Mouse (Mus musculus) limb, embryonic 13.5 days (tissue): ENCODE results near the gene Recql. TPM values are rescaled to one million over a fixed set of nuclear protein-coding genes. Genes with fewer than 3 reads are reported as not detected.
"Not testable (repeated sequence)": the region's sequence is repeated elsewhere in the genome, so short reads cannot be mapped to it uniquely, and the experiment has no call there.

Source experiments
- ATAC-seq: fragments of 200-750 bp; cut with Nextera tagmentation; 2 replicates; pipeline ENCODE4 v1.8.0; 2017; ENCODE audit warnings: low read depth, moderate number of reproducible peaks, moderate TSS enrichment; ENCODE audit not compliant: low FRiP score
- H3K27ac ChIP-seq: fragments of 300-500 bp; sonication (generic); 2 replicates; pipeline ENCODE4 v1.5.1; 2015; ENCODE audit warnings: inconsistent platforms, mild to moderate bottlenecking, moderate library complexity
- H3K27me3 ChIP-seq: fragments of 300-500 bp; sonication (generic); 2 replicates; pipeline ENCODE4 v1.6.1; 2015; ENCODE audit warnings: mild to moderate bottlenecking, inconsistent platforms
- H3K36me3 ChIP-seq: fragments of 300-500 bp; sonication (generic); 2 replicates; pipeline ENCODE4 v1.6.1; 2015; ENCODE audit warnings: inconsistent platforms, mild to moderate bottlenecking, moderate library complexity
- H3K4me1 ChIP-seq: fragments of 300-500 bp; sonication (generic); 2 replicates; pipeline ENCODE4 v1.6.1; 2015; ENCODE audit warnings: inconsistent platforms
- H3K4me2 ChIP-seq: fragments of 300-500 bp; sonication (generic); replicated peaks from 2 replicates; pipeline ENCODE4 v1.6.1; 2015; ENCODE audit warnings: inconsistent platforms, mild to moderate bottlenecking, moderate library complexity
- H3K4me3 ChIP-seq: fragments of 300-500 bp; sonication (generic); 2 replicates; pipeline ENCODE4 v1.5.1; 2015; ENCODE audit warnings: moderate library complexity, mild to moderate bottlenecking, inconsistent platforms
- H3K9ac ChIP-seq: fragments of 300-500 bp; sonication (generic); 2 replicates; pipeline ENCODE4 v1.6.1; 2015; ENCODE audit warnings: mild to moderate bottlenecking, inconsistent platforms
- H3K9me3 ChIP-seq: fragments of 300-500 bp; sonication (generic); 2 replicates; pipeline ENCODE4 v1.6.1; 2016; ENCODE audit warnings: inconsistent platforms
- WGBS: fragments of 180-500 bp; shearing (Covaris S2); methylation state at CpG from one replicate; pipeline ENCODE4 v1.1.7; 2015; 5-methylcytosine and 5-hydroxymethylcytosine counted together
- polyA plus RNA-seq: library from polyadenylated mRNA; unstranded; fragments of >200 nt; fragmentation: Nextera tagmentation; extraction: Ambion mirVana; gene quantifications from 2 replicates; pipeline ENCODE4 v1.2.1, GENCODE M21; 2015

Recql gene
- polyA plus RNA-seq, 1 experiment from 2014 or later, result 28.0 TPM

DNA sequence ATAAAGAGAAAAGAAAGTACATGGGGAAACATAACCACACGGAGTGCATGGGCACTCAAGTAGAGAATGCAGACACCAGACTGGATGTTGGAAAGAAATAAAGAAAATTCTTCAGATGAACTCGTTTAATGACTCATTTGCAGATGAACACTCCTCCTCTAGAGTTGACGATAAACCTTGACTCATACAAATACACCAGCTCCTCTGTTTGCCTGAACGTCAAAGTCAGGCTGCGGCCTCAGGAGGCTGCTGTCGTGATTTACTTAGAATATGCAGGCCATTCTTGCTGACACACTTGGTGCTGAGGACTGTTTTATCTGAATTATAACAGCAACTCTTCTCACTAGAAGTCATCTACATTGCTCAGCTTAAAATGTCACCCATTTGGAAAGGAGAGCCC is 24.9 kb downstream of the Recql start:
- no peaks in the 10 kb centered on the region for H3K27me3 ChIP-seq
- no peak overlapping the region for H3K27ac ChIP-seq
- 91% methylated on average over 6 of the region's 6 CpGs for WGBS
- no peak overlapping the region for H3K4me2 ChIP-seq
- H3K4me3 ChIP-seq, result no peak overlapping the region
- ATAC-seq, result no peak
- H3K9me3 ChIP-seq, result no peaks in the 10 kb centered on the region
- H3K9ac ChIP-seq, result no peak overlapping the region
- H3K4me1 ChIP-seq, result no peaks in the 10 kb centered on the region
- peaks cover 83% of the 10 kb centered on the region for H3K36me3 ChIP-seq

- Histone ChIP-seq H3K4me3 (no peak overlapping the region), H3K36me3 (peaks cover 78% of the 10 kb centered on the region), H3K9ac (no peak overlapping the region), H3K4me1 (no peaks in the 10 kb centered on the region), H3K27me3 (no peaks in the 10 kb centered on the region), H3K9me3 (no peaks in the 10 kb centered on the region), H3K27ac (no peak overlapping the region), H3K4me2 (no peak overlapping the region)
- WGBS, result 65% methylated on average over 7 of the region's 7 CpGs
- ATAC-seq, result no peak
Measured at GRCm38 (mm10) chr6:142357106-142357505, 29.8 kb downstream of the Recql start.

- not testable (repeated sequence) for H3K4me1 ChIP-seq, ATAC-seq, H3K9ac ChIP-seq, H3K4me2 ChIP-seq, H3K4me3 ChIP-seq, H3K9me3 ChIP-seq, H3K27me3 ChIP-seq, H3K27ac ChIP-seq
- WGBS, result 90% methylated on average over 3 of the region's 3 CpGs
- H3K36me3 ChIP-seq, result peaks cover 61% of the 10 kb centered on the region
Measured at GRCm38 (mm10) chr6:142352099-142352498, 34.8 kb downstream of the Recql start.

DNA sequence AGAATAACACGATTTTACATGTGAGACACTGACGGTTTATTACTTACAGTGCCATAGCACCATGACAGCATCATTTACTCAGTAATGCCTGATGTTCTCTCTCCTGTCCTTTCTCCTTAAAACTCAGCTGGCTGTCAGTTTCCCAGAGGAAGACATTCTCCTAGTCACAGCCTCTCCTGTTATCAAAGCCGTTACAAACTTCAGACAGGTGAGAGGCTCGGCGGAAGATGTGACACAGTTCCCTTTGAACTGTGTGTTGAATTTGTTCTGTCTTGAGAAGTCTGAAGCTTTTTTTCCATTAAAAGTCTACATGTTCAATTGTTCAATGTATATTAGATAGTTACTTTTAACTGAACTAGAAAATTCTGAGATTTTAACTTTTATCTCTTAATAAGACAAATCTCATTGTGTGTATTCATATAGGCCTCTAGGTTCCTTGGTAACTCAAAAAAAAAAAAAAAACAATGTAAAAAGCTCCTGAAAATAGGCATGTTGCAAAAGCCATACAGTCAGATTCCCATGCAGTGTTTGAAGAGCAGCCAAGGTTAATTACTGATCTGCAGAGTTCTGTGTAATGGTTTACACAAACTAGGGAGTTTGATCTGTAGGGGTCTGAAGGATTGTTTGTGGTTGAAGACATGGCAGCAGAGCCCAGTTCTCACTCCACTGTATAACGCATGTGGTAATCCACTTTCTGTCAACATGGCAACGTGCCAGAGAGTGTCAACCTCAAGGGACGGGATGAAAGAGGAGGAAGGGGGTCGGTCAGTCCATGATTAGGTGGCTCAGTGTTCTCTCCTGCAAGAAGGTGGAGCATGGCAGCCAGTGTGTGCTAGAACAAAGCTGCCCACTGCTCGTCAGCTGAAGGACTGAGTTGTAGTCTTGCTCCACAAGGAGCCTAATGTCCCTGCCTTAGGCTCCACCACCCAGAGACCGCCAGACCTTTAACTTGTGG is 39.2 kb downstream of the Recql start:
- H3K4me1 ChIP-seq, result peaks cover 8% of the 10 kb centered on the region
- H3K27ac ChIP-seq, result no peak overlapping the region
- H3K9ac ChIP-seq, result no peak overlapping the region
- no peaks in the 10 kb centered on the region for H3K27me3 ChIP-seq
- H3K4me3 ChIP-seq, result no peak overlapping the region
- H3K9me3 ChIP-seq, result no peaks in the 10 kb centered on the region
- ATAC-seq, result no peak
- no peak overlapping the region for H3K4me2 ChIP-seq
- peaks cover 31% of the 10 kb centered on the region for H3K36me3 ChIP-seq
- WGBS, result 87% methylated on average over 11 of the region's 11 CpGs

GRCm38 (mm10) chr6:142346181-142347110 is 40.4 kb downstream of the Recql start:
- H3K9me3 ChIP-seq, result no peaks in the 10 kb centered on the region
- H3K4me1 ChIP-seq, result peaks cover 8% of the 10 kb centered on the region
- peak overlapping the region; percentile 64 for H3K9ac ChIP-seq
- peak overlapping the region; percentile 72 for H3K4me3 ChIP-seq
- no peaks in the 10 kb centered on the region for H3K27me3 ChIP-seq
- peak overlapping the region; percentile 61 for H3K4me2 ChIP-seq
- WGBS, result 50% methylated on average over 12 of the region's 12 CpGs
- ATAC-seq, result no peak
- H3K36me3 ChIP-seq, result peaks cover 22% of the 10 kb centered on the region
- no peak overlapping the region for H3K27ac ChIP-seq

- Histone ChIP-seq H3K4me1 (peaks cover 8% of the 10 kb centered on the region), H3K36me3 (peaks cover 14% of the 10 kb centered on the region; the same call in 1 of the 2 replicates), H3K27me3 (no peaks in the 10 kb centered on the region), H3K9ac (peak within 1 kb of the TSS; percentile 64), H3K9me3 (no peaks in the 10 kb centered on the region), H3K27ac (peak within 1 kb of the TSS; percentile 52; the same call in 1 of the 2 replicates), H3K4me2 (peak within 1 kb of the TSS; percentile 61), H3K4me3 (peak within 1 kb of the TSS; percentile 72)
- ATAC-seq, result peak; percentile 95
- under 1% methylated on average over 48 of the region's 48 CpGs for WGBS
Measured at GRCm38 (mm10) chr6:142345440-142346038, 41.3 kb downstream of the Recql start, which contains the start of gene Pyroxd1. Gene Pyroxd1 (plus strand): TSS chr6:142345654.

- H3K27ac ChIP-seq, result no peak overlapping the region
- H3K36me3 ChIP-seq, result 0 out of 2 replicates have a peak, but pooled peaks cover 1% of the 10 kb centered on the region
- WGBS, result 75% methylated on average over 2 of the region's 2 CpGs
- ATAC-seq, result no peak
- no peak overlapping the region for H3K9ac ChIP-seq
- H3K4me2 ChIP-seq, result no peak overlapping the region
- no peak overlapping the region for H3K4me3 ChIP-seq
- H3K27me3 ChIP-seq, result no peaks in the 10 kb centered on the region
- no peaks in the 10 kb centered on the region for H3K9me3 ChIP-seq
- H3K4me1 ChIP-seq, result peaks cover 8% of the 10 kb centered on the region
Measured at GRCm38 (mm10) chr6:142343561-142343960, 43.3 kb downstream of the Recql start.

- Histone ChIP-seq H3K36me3 (no peaks in the 10 kb centered on the region), H3K9ac (no peak overlapping the region), H3K9me3 (no peaks in the 10 kb centered on the region), H3K27me3 (no peaks in the 10 kb centered on the region), H3K4me1 (no peaks in the 10 kb centered on the region), H3K4me3 (no peak overlapping the region), H3K4me2 (no peak overlapping the region), H3K27ac (no peak overlapping the region)
- ATAC-seq, result no peak
- WGBS, result 47% methylated on average over 2 of the region's 2 CpGs
Measured at GRCm38 (mm10) chr6:142339576-142339975, 47.3 kb downstream of the Recql start.

DNA sequence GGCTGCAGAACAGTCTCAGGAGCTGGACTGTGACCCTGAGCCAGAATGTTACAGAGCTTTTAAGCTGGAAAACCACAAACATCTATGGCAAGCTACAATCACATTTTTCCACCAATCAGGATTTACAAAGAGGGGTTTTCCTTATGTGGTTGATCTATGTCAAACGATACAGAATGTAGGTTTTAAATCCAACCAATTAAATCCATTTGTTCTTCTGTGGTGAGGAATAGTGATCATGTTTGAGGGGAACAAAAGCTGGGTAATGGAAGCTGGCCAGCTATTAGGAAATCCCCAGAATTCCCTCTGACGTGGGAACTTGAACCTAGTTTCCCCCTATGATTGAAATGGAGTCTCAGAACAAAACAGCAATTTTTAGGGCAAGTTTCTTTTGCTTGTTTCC is 47.9 kb downstream of the Recql start:
- H3K36me3 ChIP-seq, result no peaks in the 10 kb centered on the region
- H3K4me2 ChIP-seq, result no peak overlapping the region
- H3K4me1 ChIP-seq, result no peaks in the 10 kb centered on the region
- H3K4me3 ChIP-seq, result no peak overlapping the region
- no peaks in the 10 kb centered on the region for H3K27me3 ChIP-seq
- no peaks in the 10 kb centered on the region for H3K9me3 ChIP-seq
- ATAC-seq, result no peak
- WGBS, result 65% methylated on average over 2 of the region's 2 CpGs
- no peak overlapping the region for H3K27ac ChIP-seq
- no peak overlapping the region for H3K9ac ChIP-seq

DNA sequence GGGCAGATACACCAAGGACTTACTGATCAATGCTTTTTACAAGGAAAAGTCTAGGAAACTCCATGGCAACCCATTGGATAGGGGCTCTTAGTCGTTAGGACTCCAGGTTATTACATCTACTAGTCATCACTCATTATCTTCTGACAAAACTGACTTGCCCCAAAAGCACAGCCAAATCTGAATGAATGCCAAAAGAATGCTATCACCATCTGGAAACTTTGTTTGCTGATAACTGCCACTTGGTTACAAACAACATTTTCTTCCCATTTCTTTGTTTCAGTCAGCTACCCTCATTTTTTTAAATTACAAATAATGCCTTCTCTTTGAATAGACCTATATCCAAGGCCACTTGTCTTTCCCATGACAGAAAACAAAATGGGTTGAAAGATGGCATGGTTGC is 57.7 kb downstream of the Recql start:
- no peaks in the 10 kb centered on the region for H3K9me3 ChIP-seq
- H3K4me3 ChIP-seq, result no peak overlapping the region
- no peak overlapping the region for H3K4me2 ChIP-seq
- H3K9ac ChIP-seq, result no peak overlapping the region
- ATAC-seq, result no peak
- H3K36me3 ChIP-seq, result no peaks in the 10 kb centered on the region
- H3K27me3 ChIP-seq, result no peaks in the 10 kb centered on the region
- H3K4me1 ChIP-seq, result no peaks in the 10 kb centered on the region
- WGBS, result 57% methylated on average over 1 of the region's 1 CpGs
- no peak overlapping the region for H3K27ac ChIP-seq

DNA sequence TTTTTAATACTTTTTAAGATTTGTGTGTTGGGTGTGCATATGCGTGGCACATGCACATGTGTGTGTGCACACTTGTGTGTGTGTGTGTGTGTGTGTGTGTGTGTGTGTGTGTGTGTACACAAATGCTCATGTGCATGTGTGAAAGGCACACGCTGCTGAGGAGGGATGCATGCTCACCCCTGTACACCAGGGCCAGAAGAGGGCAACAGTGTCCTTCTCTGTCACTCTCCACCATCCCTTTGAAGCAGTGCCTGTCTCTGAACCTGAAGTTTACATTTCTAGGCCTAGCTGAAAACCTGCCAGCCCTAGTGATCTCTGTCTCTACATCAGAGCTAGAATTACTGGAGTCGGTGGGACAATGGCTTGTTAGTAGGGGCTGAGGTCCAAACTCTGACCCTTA is 60.3 kb downstream of the Recql start:
- 76% methylated on average over 3 of the region's 3 CpGs for WGBS
- Histone ChIP-seq H3K4me3 (no peak overlapping the region), H3K9ac (no peak overlapping the region), H3K27ac (no peak overlapping the region), H3K9me3 (no peaks in the 10 kb centered on the region), H3K4me1 (no peaks in the 10 kb centered on the region), H3K27me3 (no peaks in the 10 kb centered on the region), H3K36me3 (no peaks in the 10 kb centered on the region), H3K4me2 (no peak overlapping the region)
- no peak for ATAC-seq
